19 mouse cellular contexts compared by ENCODE assay signal in genomic region chr9:101281326-101281725, GRCm38 (mm10). TPM values are rescaled to one million over a fixed set of nuclear protein-coding genes. Genes with fewer than 3 reads are reported as not detected.
A peak's percentile ranks its signal among the peaks of the same experiment; 100 is the strongest.
DNase-seq lines count a peak whose midpoint lies in the region; ATAC-seq and TF ChIP-seq lines count a peak whose summit lies in the region.
"Had no signal": no experiment of that assay in that cellular context is flagged by ENCODE, and none has a peak within 500 bp of the region (broad histone marks: within the 10 kb centered on the region; RNA-seq: fewer than 3 reads in every experiment).

No protein-coding gene starts in this region.

- no peak overlapping the region for H3K4me3 ChIP-seq in heart, embryonic 11.5 days (ENCODE audit: low read depth, low read length)
- H3K4me3 ChIP-seq in kidney, adult 2 months (ENCODE audit: insufficient read depth, low read depth, low read length): no peak overlapping the region
- H3K4me3 ChIP-seq in midbrain, postnatal 0 days (ENCODE audit: low read depth, low read length): no peak overlapping the region
- no peak overlapping the region for H3K4me3 ChIP-seq in midbrain, embryonic 11.5 days (ENCODE audit: low read depth, low read length)
- H3K4me3 ChIP-seq: forebrain, embryonic 12.5 days; forebrain, embryonic 15.5 days; heart, adult 2 months; heart, embryonic 13.5 days; hindbrain, embryonic 12.5 days; hindbrain, embryonic 15.5 days; intestine, embryonic 15.5 days had no signal

- DNase-seq in heart, adult 11 months: peak; percentile 72
- DNase-seq in kidney, adult 2 months: no peak
- no peak for DNase-seq in kidney, adult 18-20 months
- DNase-seq in midbrain, postnatal 0 days (ENCODE audit: low spot score): peak; percentile 42
- DNase-seq in midbrain, embryonic 11.5 days (ENCODE audit: low spot score, missing footprints): no peak
- DNase-seq: adrenal gland, adult 2 months; adrenal gland, postnatal 14 days; cerebellum, adult 11 months; cerebellum, adult 2 months; gastrocnemius, postnatal 25 days; heart, adult 2 months had no signal

- 88% methylated on average over 11 of the region's 11 CpGs for WGBS in heart, embryonic 11.5 days (ENCODE audit: insufficient replicate concordance)
- WGBS in kidney, adult 2 months: 91% methylated on average over 11 of the region's 11 CpGs
- WGBS in midbrain, postnatal 0 days: 74% methylated on average over 11 of the region's 11 CpGs
- 85% methylated on average over 11 of the region's 11 CpGs for WGBS in midbrain, embryonic 11.5 days

- no peak for ATAC-seq in heart, embryonic 11.5 days (replicated peaks; ENCODE audit: insufficient number of reproducible peaks, low FRiP score, low TSS enrichment)
- no peak for ATAC-seq in midbrain, postnatal 0 days (ENCODE audit: low FRiP score)
- ATAC-seq in midbrain, embryonic 11.5 days (ENCODE audit: low FRiP score): no peak
- ATAC-seq: CD4-positive, CD25-positive, alpha-beta regulatory T cell, adult 4 months; forebrain, embryonic 15.5 days; intestine, embryonic 15.5 days had no signal

- no peak for TF ChIP-seq CTCF in kidney, adult 2 months (conservative IDR thresholded peaks at IDR 0.05; ENCODE audit: insufficient read depth, insufficient read length, low read depth, low read length)
- no peak for TF ChIP-seq CTCF in midbrain, postnatal 0 days (IDR thresholded peaks at IDR 0.05)

- no peak for TF ChIP-seq POLR2A in kidney, adult 2 months (IDR thresholded peaks at IDR 0.05; ENCODE audit: low read depth, low read length)

- no peak overlapping the region for H3K4me2 ChIP-seq in heart, embryonic 11.5 days
- H3K4me2 ChIP-seq in midbrain, postnatal 0 days (ENCODE audit: low read depth, low read length, poor library complexity, severe bottlenecking): no peak overlapping the region
- H3K4me2 ChIP-seq in midbrain, embryonic 11.5 days: no peak overlapping the region
- H3K4me2 ChIP-seq: forebrain, embryonic 12.5 days; forebrain, embryonic 15.5 days; heart, embryonic 13.5 days; hindbrain, embryonic 12.5 days; hindbrain, embryonic 15.5 days; intestine, embryonic 15.5 days had no signal

- H3K4me1 ChIP-seq in heart, embryonic 11.5 days (ENCODE audit: control insufficient read depth, insufficient read depth, low read length): no peaks in the 10 kb centered on the region
- peaks cover 33% of the 10 kb centered on the region for H3K4me1 ChIP-seq in kidney, adult 2 months (ENCODE audit: control insufficient read depth, insufficient read depth, low read length)
- no peaks in the 10 kb centered on the region for H3K4me1 ChIP-seq in midbrain, postnatal 0 days (ENCODE audit: insufficient read depth, low read length)
- no peaks in the 10 kb centered on the region for H3K4me1 ChIP-seq in midbrain, embryonic 11.5 days (ENCODE audit: control insufficient read depth, insufficient read depth, low read length)
- H3K4me1 ChIP-seq: forebrain, embryonic 12.5 days; hindbrain, embryonic 12.5 days; hindbrain, embryonic 15.5 days; intestine, embryonic 15.5 days had no signal

- H3K27ac ChIP-seq in heart, embryonic 11.5 days (ENCODE audit: low read depth, low read length): no peak overlapping the region
- peak overlapping the region; percentile 66 for H3K27ac ChIP-seq in kidney, adult 2 months (ENCODE audit: insufficient read depth, low read depth, low read length)
- no peak overlapping the region for H3K27ac ChIP-seq in midbrain, postnatal 0 days (ENCODE audit: low read depth, low read length)
- no peak overlapping the region for H3K27ac ChIP-seq in midbrain, embryonic 11.5 days (ENCODE audit: low read depth, low read length)
- H3K27ac ChIP-seq: forebrain, embryonic 12.5 days; forebrain, embryonic 15.5 days; heart, adult 2 months; heart, embryonic 13.5 days; hindbrain, embryonic 12.5 days; hindbrain, embryonic 15.5 days; intestine, embryonic 15.5 days had no signal

- H3K36me3 ChIP-seq in heart, embryonic 11.5 days (ENCODE audit: control insufficient read depth, insufficient read depth, low read length): no peaks in the 10 kb centered on the region
- no peaks in the 10 kb centered on the region for H3K36me3 ChIP-seq in kidney, adult 2 months (ENCODE audit: control insufficient read depth, insufficient read depth, low read length)
- no peaks in the 10 kb centered on the region for H3K36me3 ChIP-seq in midbrain, postnatal 0 days (ENCODE audit: insufficient read depth, low read length)
- no peaks in the 10 kb centered on the region for H3K36me3 ChIP-seq in midbrain, embryonic 11.5 days (ENCODE audit: control insufficient read depth, insufficient read depth, low read length)
- H3K36me3 ChIP-seq: forebrain, embryonic 12.5 days; forebrain, embryonic 15.5 days; heart, embryonic 13.5 days; hindbrain, embryonic 12.5 days; hindbrain, embryonic 15.5 days; intestine, embryonic 15.5 days had no signal

- H3K9me3 ChIP-seq in heart, embryonic 11.5 days (replicated peaks; ENCODE audit: control insufficient read depth, low read length): no peaks in the 10 kb centered on the region
- no peaks in the 10 kb centered on the region for H3K9me3 ChIP-seq in midbrain, postnatal 0 days (ENCODE audit: low read length)
- no peaks in the 10 kb centered on the region for H3K9me3 ChIP-seq in midbrain, embryonic 11.5 days (ENCODE audit: control insufficient read depth, low read length)
- H3K9me3 ChIP-seq: forebrain, embryonic 12.5 days; forebrain, embryonic 15.5 days; heart, embryonic 13.5 days; hindbrain, embryonic 12.5 days; hindbrain, embryonic 15.5 days; intestine, embryonic 15.5 days had no signal

- H3K27me3 ChIP-seq in heart, embryonic 11.5 days (ENCODE audit: control insufficient read depth, insufficient read depth, low read length): no peaks in the 10 kb centered on the region
- H3K27me3 ChIP-seq in kidney, adult 2 months (replicated peaks; ENCODE audit: control insufficient read depth, insufficient read depth, low read length): no peaks in the 10 kb centered on the region
- H3K27me3 ChIP-seq in midbrain, postnatal 0 days (ENCODE audit: insufficient read depth, low read length): no peaks in the 10 kb centered on the region
- H3K27me3 ChIP-seq in midbrain, embryonic 11.5 days (ENCODE audit: control insufficient read depth, insufficient read depth, low read length): no peaks in the 10 kb centered on the region
- H3K27me3 ChIP-seq: forebrain, embryonic 12.5 days; forebrain, embryonic 15.5 days; heart, embryonic 13.5 days; hindbrain, embryonic 12.5 days; hindbrain, embryonic 15.5 days; intestine, embryonic 15.5 days had no signal

- H3K9ac ChIP-seq in heart, embryonic 11.5 days (ENCODE audit: low read depth, low read length): no peak overlapping the region
- no peak overlapping the region for H3K9ac ChIP-seq in midbrain, postnatal 0 days (replicated peaks; ENCODE audit: low read length, poor library complexity, severe bottlenecking)
- H3K9ac ChIP-seq in midbrain, embryonic 11.5 days (ENCODE audit: low read length): no peak overlapping the region
- H3K9ac ChIP-seq: forebrain, embryonic 12.5 days; forebrain, embryonic 15.5 days; heart, embryonic 13.5 days; hindbrain, embryonic 12.5 days; hindbrain, embryonic 15.5 days; intestine, embryonic 15.5 days had no signal

RNA-seq across cellular contexts. Expression of gene Ppp2r3a, which starts 29.7 kb away (rescaled TPM):
- 71.3 and 82.3 TPM in 2 replicates for polyA plus RNA-seq in heart, embryonic 11.5 days (2014; fragmentation: Nextera tagmentation; extraction: Ambion mirVana)
- polyA plus RNA-seq in kidney, adult 2 months (2012; rRNA removed): 13.9 and 17.6 TPM in 2 replicates
- 37.9 and 43.0 TPM in 2 replicates for total RNA-seq in midbrain, postnatal 0 days (2014; rRNA removed)
- 16.0 and 18.6 TPM in 2 replicates for polyA plus RNA-seq in midbrain, postnatal 0 days (2015; fragmentation: Nextera tagmentation; extraction: Ambion mirVana)
- 14.6 and 15.7 TPM in 2 replicates for polyA plus RNA-seq in midbrain, embryonic 11.5 days (2014; fragmentation: Nextera tagmentation; extraction: Ambion mirVana)

Comparison
In these comparisons a context has a peak if more than half of its experiments do, and no peak if none do; other contexts are left out.
1. DNase-seq: peak in heart, adult 11 months (single experiment) and midbrain, postnatal 0 days (single experiment); none in kidney, adult 2 months (single experiment), kidney, adult 18-20 months (single experiment) and midbrain, embryonic 11.5 days (single experiment).